Mouse (Mus musculus) layer of hippocampus, adult 9-10 months (tissue): ENCODE measurements at regions not wholly inside any gene's neighbourhood (a gene's known extent, or its start where the extent isn't known, plus 50 kb on each side); places are given as distances from the start of the nearest gene placed in this dataset.
"Not testable (repeated sequence)": the region's sequence is repeated elsewhere in the genome, so short reads cannot be mapped to it uniquely, and the experiment has no call there.

ENCODE experiments used
- DNase-seq: peaks from one replicate; pipeline ENCODE4 v3.0.0; 2022; ENCODE audit warnings: low spot score

DNA sequence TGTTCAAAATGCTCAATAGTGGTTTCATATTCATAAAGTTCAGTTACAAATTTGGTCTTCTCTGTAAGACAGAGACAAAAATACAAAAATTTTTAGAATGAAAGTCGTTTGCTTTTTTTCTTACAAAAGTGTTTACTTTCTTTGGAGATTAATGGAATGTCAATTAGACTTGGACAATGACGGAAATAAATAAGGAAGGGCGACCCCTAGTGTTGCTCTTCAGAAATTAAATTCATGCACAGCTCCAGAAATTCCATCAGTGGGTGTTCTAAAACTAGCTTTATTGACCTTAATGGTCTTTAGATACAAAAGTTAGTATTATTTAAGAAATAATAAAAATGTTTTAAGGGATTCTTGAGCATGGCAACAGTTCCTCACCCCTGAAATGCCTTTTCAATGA is 141.8 kb upstream of the Lama2 start:
- DNase-seq = peak; percentile 11

GRCm38 (mm10) chr10:27802368-27802767 is 182.8 kb upstream of the Lama2 start:
- peak; percentile 21 for DNase-seq

- no peak for DNase-seq
Measured at GRCm38 (mm10) chr10:27809539-27809938, 190.0 kb upstream of the Lama2 start.

- not testable (repeated sequence) for DNase-seq
Measured at GRCm38 (mm10) chr10:27825671-27826070, 206.1 kb upstream of the Lama2 start.

DNA sequence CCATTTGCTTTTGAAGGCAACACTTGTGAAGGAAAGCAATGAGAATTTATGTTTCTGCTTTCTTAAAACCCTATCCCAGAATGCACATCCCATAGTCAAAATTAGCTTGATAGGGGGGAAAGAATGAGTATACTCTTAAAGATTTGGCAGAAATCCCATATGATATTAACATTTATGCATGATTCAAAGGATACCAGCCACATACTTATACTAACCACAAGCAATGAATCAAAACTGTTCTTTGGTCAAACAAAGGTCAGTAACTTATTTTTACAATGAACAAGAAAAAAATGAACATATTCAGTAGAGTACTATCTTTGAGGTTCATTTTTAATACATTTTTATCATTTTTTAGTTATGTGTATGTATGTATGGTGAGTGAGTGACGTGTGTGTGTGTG is 208.8 kb upstream of the Lama2 start:
- no peak for DNase-seq

- DNase-seq = no peak
Measured at GRCm38 (mm10) chr10:27838666-27839065, 219.1 kb upstream of the Lama2 start.

- no peak for DNase-seq
Measured at GRCm38 (mm10) chr10:27841042-27841709, 221.6 kb upstream of the Lama2 start.

- no peak for DNase-seq
Measured at GRCm38 (mm10) chr10:27843010-27843409, 223.5 kb upstream of the Lama2 start.

GRCm38 (mm10) chr10:27863625-27864024 is 211.0 kb upstream of the Ptprk start:
- no peak for DNase-seq

DNA sequence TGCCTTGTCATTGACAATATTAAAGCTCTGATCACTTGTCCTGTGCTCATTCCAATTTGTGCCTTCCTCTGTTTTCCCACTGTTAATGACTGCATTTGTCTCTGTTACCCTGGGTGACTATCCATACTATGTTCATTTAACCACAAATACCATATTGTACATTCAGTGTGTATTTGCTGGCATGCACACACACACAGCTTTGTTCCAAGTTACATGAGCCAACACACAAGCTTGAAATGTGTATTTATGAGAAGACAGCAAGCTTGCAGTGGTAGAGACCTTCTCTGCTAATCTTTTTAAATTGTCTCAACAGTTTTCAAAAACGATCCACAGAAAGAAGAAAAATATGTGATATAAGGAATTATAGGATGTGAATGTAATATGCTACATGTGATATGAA is 193.8 kb upstream of the Ptprk start:
- DNase-seq = no peak

GRCm38 (mm10) chr10:27891778-27892512 is 182.7 kb upstream of the Ptprk start:
- DNase-seq = peak; percentile 40

DNA sequence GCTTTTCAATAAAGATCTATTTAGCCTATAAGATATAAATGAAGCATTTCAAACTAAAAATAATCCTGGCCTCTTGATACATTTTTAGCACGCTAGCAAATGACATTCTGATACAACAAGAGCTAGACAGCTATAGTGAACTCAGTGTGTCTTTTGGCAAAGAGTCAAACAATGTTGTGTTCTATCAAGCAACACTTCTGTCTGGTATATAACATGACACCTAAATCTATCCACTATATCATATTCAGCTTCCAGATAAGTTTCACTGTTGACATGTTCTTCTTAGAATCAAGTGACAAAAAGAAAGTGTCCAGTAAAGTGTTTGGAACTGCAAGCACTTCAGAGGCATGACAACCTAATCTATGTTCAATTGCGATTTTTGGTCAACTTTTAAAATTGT is 158.2 kb upstream of the Ptprk start:
- DNase-seq = no peak

- no peak for DNase-seq
Measured at GRCm38 (mm10) chr10:27927266-27927665, 147.4 kb upstream of the Ptprk start.

- no peak for DNase-seq
Measured at GRCm38 (mm10) chr10:27942136-27942535, 132.5 kb upstream of the Ptprk start.

DNA sequence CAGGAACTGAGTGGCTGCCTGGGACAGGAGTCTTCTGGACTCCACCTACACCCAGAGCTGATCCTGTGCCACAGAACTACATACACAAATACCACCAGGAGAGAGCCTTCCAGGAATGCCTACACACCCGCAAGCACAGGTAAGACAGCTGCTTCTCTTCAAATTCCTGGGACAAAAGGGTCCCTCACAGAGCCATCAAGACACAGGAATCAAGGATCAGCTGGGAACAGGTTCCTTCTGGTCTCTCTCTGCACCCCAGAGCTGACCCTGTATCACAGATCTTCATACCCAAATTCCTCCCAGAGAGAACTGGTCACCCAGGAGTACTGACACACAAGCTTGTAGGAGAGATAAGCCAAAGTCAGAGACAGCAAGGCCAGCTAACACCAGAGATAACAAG is 125.5 kb upstream of the Ptprk start:
- DNase-seq = no peak

DNA sequence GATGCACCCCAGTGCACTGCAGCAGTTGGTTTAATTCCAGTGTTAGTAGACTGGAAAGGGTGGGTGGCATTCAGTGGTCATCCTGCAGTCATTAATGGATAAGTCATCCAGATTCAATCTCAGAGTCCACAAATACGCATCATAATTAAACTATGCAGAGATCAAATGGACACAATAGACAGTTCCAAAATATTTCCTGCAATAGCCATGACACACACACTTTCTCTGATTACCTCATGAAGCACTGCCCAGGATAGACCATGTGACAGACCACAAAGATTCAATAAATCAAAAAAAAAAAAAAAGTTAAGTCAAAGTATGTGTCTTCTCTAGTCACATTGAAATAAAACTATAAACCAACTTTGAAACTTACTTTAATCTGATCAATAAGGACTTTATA is 106.4 kb upstream of the Ptprk start:
- DNase-seq = no peak

- no peak for DNase-seq
Measured at GRCm38 (mm10) chr10:27984047-27984446, 90.6 kb upstream of the Ptprk start.

DNA sequence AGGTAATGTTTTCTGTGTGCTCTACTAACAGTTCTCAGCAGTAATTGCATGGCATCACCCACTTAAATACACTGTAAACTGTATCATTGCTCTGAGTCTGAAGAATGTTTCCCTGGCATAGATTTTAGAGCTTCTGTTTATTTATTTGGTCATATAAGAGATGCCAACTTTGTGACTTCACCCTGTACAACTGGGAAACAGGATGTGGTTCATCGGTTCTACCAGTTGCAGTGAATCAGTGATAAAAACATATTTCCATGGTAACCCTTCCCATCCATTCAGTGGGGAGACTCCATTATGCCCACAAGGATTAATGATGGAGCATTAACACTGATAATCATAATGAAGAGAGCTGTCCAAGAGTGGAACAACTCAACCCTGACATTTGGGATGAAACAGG is 89.6 kb upstream of the Ptprk start:
- DNase-seq = no peak

DNA sequence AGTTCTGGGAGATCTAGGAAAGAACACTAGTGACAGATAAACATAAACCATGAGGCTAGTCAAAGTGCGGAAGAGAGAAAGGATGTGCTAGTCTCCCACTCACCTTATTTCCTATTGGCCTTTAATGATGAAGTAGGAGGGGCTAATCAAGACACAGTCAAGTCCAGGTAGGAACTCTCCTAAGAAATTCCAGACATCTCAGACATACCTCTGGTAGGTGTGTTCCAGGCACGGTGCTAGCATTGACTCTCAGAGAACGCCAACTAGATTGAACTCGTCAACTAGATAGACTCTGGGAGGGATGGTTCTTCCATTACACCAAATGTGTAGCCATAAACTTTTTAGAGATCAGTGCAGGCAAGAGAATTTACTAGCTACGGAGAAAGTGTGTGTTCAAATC is 87.6 kb upstream of the Ptprk start:
- DNase-seq = no peak

DNA sequence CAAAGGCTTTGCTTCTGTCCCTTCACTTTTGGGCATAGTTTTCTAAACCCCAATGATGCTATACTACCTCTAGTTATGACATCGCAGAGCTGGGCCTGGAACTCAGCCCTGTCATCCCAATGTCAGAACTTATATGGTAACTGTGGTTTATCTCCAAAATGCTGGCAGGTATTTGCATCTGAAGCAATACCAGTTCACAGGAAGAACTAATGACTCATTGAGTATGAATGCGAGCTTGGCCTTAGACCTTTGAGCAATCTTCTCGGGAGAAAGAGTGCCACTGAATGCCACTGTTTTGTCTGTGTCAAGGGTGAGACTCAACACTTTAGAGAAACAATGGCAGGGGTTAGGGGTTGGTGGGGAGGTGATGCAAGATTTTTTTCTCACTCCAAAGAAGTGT is 86.6 kb upstream of the Ptprk start:
- DNase-seq = no peak

DNA sequence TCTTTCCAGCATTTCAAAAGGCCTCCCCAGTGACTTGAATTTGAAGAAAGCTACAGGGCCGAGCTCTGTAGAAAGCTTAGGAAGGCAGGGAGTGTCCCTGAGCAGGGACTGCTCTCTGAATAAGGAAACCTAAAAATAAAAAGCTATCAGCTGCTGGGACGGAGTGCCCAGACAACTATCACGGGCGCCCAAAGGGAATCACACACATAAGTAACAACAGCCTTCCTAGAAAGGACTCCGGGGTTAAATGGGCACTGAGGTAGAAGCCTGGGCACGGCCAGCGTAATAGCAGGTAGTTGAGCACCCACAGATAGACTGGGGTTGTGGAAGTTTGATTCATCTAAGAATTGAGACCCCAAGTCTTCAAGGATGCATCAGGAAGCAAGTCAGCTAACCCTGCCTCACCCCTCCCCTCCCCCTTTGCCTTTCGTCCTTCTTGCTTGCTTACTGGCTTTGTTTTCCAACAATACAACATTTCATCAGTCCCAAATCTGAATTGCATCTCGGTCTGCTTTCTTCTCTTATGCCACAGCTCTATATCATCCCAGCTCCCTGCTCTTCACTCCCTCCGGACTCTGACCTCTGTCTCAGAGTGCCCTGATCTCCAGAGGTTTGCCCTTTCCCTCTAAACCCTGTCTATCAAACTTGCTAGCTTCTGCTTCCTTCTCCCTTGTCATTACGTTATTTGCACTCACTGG is 84.1 kb upstream of the Ptprk start:
- DNase-seq = no peak

- no peak for DNase-seq
Measured at GRCm38 (mm10) chr10:27991057-27991365, 83.6 kb upstream of the Ptprk start.

DNA sequence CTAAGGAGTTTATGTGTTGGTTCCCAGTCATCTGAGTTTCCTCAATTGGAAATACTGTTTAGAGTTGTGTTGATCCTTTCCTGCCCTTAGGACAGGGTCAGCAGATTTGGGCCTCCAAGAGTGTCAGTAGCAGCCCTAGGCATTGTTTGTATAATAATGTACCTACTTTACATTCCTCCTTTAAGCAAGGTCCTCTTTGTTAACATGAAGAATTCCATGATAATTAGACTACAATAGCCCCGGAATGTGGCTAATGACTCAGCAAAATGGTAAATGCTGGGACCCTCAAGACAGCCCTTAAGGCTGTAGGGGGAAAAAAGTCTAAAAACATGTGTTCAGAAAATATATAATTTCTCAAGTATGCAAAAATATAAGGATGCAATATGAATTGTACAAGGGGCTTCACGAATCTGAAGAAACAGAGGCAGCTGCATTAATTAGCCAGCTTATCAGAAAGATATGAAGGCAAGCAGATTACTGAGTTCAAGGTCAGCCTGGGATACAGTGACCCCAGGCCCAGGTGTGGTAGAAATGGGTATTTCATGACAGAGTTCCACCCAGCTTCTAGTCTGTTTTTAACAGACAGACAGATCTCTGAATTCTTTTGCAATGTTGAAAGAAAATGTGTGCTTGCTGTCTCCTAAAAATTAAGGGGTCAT is 80.1 kb upstream of the Ptprk start:
- DNase-seq = no peak
